Mouse (Mus musculus) bone marrow, adult 2 months (tissue): ENCODE measurements around the gene Ppia.
"Not testable (repeated sequence)": the region's sequence is repeated elsewhere in the genome, so short reads cannot be mapped to it uniquely, and the experiment has no call there.

Source experiments
- CTCF ChIP-seq: fragments of 200-500 bp; IDR thresholded peaks from 2 replicates; pipeline ENCODE4 v1.5.1; 2011; ENCODE audit warnings: low read length, control low read depth; ENCODE audit not compliant: control insufficient read depth, insufficient read depth
- POLR2A ChIP-seq: fragments of 200-500 bp; IDR thresholded peaks from 2 replicates; pipeline ENCODE4 v1.6.1; 2011; ENCODE audit warnings: low read depth, mild to moderate bottlenecking, control low read depth, low read length, borderline replicate concordance; ENCODE audit not compliant: control insufficient read depth

DNA sequence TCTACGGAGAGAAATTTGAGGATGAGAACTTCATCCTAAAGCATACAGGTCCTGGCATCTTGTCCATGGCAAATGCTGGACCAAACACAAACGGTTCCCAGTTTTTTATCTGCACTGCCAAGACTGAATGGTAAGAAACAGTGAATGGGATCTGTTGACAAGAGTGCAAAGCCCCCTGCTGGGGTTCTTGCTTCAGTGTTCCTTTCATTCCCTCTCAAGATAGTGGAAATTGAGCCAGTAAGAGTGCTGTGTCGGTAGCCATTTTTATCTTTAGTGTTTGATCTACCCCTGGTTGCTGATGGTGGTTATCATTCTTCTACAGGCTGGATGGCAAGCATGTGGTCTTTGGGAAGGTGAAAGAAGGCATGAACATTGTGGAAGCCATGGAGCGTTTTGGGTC, 3.9 kb downstream of the Ppia start:
- TF ChIP-seq CTCF, POLR2A: not testable (repeated sequence)
